Mouse (Mus musculus) retina, embryonic 14.5 days (tissue): ENCODE data around the gene Cers5.
"Not testable (repeated sequence)": the region's sequence is repeated elsewhere in the genome, so short reads cannot be mapped to it uniquely, and the experiment has no call there.

Experiments used
- DNase-seq: peaks from one replicate; pipeline ENCODE4 v3.0.0-alpha.2; 2015; ENCODE audit warnings: low spot score

Cers5 gene

DNA sequence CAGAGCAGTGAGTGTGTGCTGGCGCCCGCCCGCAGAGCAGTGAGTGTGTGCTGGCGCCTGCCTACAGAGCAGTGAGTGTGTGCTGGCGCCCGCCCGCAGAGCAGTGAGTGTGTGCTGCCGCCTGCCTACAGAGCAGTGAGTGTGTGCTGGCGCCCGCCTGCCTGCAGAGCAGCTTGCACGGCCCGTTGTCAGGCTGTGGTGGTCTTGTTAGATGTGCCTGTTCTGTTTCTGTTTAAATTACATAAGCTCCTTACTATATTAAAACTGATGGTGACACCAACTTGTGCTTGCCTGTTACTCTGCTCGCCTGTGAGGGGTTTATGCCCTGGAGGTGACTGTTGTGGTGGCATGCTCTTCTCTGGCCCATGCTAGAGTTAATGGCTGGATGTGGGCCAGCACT lies 64.5 kb downstream of the Cers5 start:
- DNase-seq: no peak

- peak; percentile 83 for DNase-seq
Observed at GRCm38 (mm10) chr15:99705440-99706048, 67.1 kb downstream of the Cers5 start, which contains the start of gene Gm17349. Gene Gm17349, minus strand, starts transcription at chr15:99705490.

DNA sequence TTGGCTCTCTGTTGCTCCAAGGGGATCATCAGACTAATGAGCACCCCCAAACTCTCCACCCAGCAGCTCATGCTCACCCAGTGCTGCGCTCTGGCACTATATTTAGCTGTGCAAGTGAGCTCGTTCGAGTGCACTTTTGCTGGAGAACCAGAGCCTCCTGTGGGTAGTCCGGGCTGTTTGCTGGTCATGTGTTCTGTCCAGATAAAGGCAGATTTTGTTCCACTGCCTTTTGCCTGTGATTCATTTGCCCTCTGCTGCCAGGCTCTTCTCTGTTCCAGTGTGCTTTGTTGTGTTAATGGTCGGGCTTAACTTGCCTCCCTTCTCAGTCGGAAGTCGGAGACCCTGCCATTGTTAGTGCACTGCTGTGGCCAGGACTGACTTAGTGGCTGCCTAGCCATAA lies 67.8 kb downstream of the Cers5 start:
- no peak for DNase-seq

DNA sequence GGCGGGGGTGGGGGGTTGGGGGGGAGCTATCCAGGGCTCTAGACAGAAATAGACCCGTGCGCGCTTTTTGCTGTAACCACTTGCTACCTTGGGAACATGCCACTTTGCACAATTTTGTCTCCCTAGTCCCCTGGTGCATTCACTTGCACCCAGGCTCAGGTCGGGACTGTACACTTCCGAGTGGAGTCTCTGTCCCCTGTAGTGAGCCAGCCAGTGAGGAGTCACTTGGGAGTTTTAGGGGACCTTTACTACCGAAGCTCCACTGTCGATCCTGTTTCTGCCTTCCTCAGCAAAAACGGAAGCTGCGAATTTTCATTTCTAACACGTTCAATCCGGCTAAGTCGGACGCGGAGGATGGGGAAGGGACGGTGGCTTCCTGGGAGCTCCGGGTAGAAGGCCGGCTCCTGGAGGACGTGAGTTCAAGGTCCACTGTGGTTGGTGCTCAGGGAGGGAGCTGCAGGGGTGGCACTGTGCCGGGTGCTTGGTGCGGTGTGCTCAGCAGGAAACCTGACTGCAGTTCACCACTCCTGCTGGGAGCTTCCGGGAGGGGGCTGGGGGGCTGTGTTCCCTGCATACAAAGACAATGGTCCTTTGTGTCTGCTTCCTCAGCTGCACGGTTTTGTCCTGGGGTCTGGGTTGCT lies 68.5 kb downstream of the Cers5 start:
- DNase-seq: no peak

DNA sequence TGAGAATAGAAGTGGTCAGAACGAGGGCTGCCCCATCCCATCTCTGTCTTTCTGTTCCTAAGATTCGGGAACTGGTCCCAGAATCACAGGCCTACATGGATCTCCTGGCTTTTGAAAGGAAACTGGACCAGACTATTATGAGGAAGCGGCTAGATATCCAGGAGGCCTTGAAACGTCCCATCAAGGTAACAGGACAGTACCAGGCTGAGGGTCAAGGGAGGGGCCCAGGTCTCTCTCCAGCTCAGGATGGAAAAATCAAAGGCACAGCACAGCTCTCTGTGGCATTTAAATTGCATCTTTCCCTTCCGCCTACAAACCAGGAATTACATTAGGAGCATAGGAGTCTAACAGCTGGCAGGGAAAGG lies 69.0 kb downstream of the Cers5 start:
- DNase-seq: no peak

- DNase-seq: no peak
Observed at GRCm38 (mm10) chr15:99703104-99703503, 69.6 kb downstream of the Cers5 start.

GRCm38 (mm10) chr15:99701999-99702900 lies 70.4 kb downstream of the Cers5 start, which contains the start of gene Smarcd1:
Gene Smarcd1, plus strand, starts transcription at chr15:99702129.
- peak; percentile 97 for DNase-seq

GRCm38 (mm10) chr15:99701640-99701998 lies 71.1 kb downstream of the Cers5 start:
- DNase-seq: not testable (repeated sequence)

- DNase-seq: no peak
Observed at GRCm38 (mm10) chr15:99700219-99701106, 72.2 kb downstream of the Cers5 start.

DNA sequence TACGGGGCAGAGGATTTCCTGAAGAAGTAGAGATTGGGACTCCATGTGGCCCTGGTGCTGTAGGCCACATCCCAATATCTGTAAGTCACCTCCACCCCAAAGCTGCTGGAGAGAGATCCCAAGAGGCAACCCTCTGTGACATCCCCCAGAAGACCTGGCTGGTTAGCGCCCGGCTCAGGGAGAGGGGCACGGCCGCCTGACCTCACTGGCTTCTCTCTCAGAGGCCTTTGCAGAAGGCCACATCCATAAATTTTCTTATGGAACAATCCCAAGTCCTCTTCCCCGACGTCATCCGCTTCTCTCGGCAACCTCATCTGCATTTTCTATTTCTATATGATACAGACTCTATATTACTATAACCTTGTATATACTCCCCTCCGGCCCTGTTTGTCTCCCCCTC lies 73.0 kb downstream of the Cers5 start:
- DNase-seq: no peak

DNA sequence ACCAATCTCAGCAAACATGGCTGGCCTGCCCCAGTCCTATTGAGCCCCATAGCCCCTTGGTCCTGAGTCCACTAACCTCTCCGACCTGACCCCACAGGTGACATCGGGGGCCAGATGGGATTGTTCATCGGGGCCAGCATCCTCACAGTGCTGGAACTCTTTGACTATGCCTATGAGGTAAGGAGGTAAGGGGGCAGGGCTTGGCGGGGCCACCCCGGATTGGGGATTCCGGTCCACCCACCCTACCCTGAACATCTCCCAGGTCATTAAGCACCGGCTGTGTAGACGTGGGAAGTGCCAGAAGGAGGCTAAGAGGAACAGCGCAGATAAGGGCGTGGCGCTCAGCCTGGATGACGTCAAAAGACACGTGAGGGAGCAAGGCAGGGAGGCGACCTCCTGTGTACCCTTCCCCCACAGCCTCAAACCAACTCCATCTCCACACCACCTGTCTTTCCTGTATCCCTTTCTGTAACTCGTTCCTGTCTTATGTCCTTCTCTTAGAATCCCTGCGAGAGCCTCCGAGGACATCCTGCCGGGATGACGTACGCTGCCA lies 74.1 kb downstream of the Cers5 start:
- no peak for DNase-seq

DNA sequence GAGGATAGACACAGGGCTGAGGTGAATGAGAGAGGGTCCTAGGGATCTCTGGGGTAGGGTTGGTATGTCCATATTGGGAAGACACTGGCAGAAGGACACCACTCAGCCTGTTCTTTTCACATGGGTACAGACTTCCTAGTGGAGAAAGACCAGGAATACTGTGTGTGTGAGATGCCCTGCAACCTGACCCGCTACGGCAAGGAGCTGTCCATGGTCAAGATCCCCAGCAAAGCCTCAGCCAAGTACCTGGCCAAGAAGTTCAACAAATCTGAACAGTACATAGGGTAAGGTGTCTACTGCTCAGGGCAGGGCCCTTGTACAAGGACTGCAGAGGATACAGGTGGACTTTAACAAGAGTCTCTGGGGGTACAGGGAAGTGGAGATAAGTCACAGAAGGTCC lies 75.4 kb downstream of the Cers5 start:
- DNase-seq: no peak

GRCm38 (mm10) chr15:99691976-99692375 lies 80.7 kb downstream of the Cers5 start:
- peak; percentile 28 for DNase-seq

- no peak for DNase-seq
Observed at GRCm38 (mm10) chr15:99690924-99691323, 81.8 kb downstream of the Cers5 start.

DNA sequence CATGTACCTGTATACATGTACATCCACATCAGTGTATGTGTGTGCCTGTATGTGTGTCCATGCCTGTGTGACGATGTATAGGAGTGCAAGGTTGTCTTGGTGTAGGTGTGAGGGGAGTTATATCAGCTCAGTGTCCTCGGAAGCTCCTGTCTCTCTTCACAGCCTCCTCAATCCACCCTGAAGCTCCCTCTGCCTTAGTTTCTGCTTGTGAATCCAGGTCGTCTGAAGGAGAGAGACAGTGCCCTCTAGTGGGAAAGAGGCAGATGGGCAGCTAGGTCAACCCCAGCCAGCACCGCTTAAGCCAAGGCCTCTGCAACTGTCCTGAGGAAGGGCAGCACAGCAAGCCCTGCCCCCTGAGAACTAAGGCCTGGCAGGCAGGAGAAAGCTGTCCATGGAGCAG lies 84.0 kb downstream of the Cers5 start:
- DNase-seq: peak; percentile 87
